Mouse (Mus musculus): ENCODE results near the gene Ahcyl1. TPM values are rescaled to one million over a fixed set of nuclear protein-coding genes. Genes with fewer than 3 reads are reported as not detected.

Ahcyl1 gene
- polyA plus RNA-seq, 1 experiment from 2014 or later: 45.8 TPM

GRCm38 (mm10) chr3:107701767-107702394 lies 5.5 kb upstream of the Ahcyl1 start:
- ATAC-seq (ENCODE audit: extremely low read depth, insufficient number of reproducible peaks, low FRiP score, low TSS enrichment): no peak
- H3K27ac ChIP-seq (replicated peaks): no peak overlapping the region
- WGBS: 69% methylated on average over 1 of the region's 1 CpGs

GRCm38 (mm10) chr3:107700625-107701024 lies 4.3 kb upstream of the Ahcyl1 start:
- Histone ChIP-seq H3K9ac (no peak overlapping the region), H3K36me3 (no peaks in the 10 kb centered on the region), H3K27ac (replicated peaks) (no peak overlapping the region), H3K27me3 (replicated peaks) (0 out of 2 replicates have a peak, but pooled peaks cover 3% of the 10 kb centered on the region), H3K4me2 (no peak overlapping the region), H3K4me3 (no peak overlapping the region), H3K9me3 (no peaks in the 10 kb centered on the region), H3K4me1 (peaks cover 19% of the 10 kb centered on the region)
- ATAC-seq (ENCODE audit: extremely low read depth, insufficient number of reproducible peaks, low FRiP score, low TSS enrichment): no peak
- WGBS: 76% methylated on average over 2 of the region's 2 CpGs

More at GRCm38 (mm10) chr3:107701767-107702394, 5.5 kb upstream of the Ahcyl1 start:
- H3K36me3 ChIP-seq: no peaks in the 10 kb centered on the region
- H3K9me3 ChIP-seq: no peaks in the 10 kb centered on the region
- H3K4me2 ChIP-seq: no peak overlapping the region
- no peak overlapping the region for H3K9ac ChIP-seq
- H3K4me3 ChIP-seq: no peak overlapping the region
- peaks cover 23% of the 10 kb centered on the region for H3K4me1 ChIP-seq
- 0 out of 2 replicates have a peak, but pooled peaks cover 3% of the 10 kb centered on the region for H3K27me3 ChIP-seq (replicated peaks)

GRCm38 (mm10) chr3:107696910-107697309 lies 550 bp upstream of the Ahcyl1 start:
- peaks cover 34% of the 10 kb centered on the region for H3K4me1 ChIP-seq
- 0 out of 2 replicates have a peak overlapping the region, but pooled peaks have one; percentile 3 for H3K4me3 ChIP-seq
- no peak for ATAC-seq (ENCODE audit: extremely low read depth, insufficient number of reproducible peaks, low FRiP score, low TSS enrichment)
- H3K36me3 ChIP-seq: no peaks in the 10 kb centered on the region
- H3K9ac ChIP-seq: peak overlapping the region; percentile 37
- H3K27ac ChIP-seq (replicated peaks): no peak overlapping the region
- 0 out of 2 replicates have a peak, but pooled peaks cover 3% of the 10 kb centered on the region for H3K27me3 ChIP-seq (replicated peaks)
- no peaks in the 10 kb centered on the region for H3K9me3 ChIP-seq
- H3K4me2 ChIP-seq: peak overlapping the region; percentile 46
- WGBS: 31% methylated on average over 3 of the region's 3 CpGs

GRCm38 (mm10) chr3:107695219-107695947 lies 977 bp downstream of the Ahcyl1 start:
- ATAC-seq (ENCODE audit: extremely low read depth, insufficient number of reproducible peaks, low FRiP score, low TSS enrichment): no peak

GRCm38 (mm10) chr3:107694256-107694900 lies 2.0 kb downstream of the Ahcyl1 start:
- Histone ChIP-seq H3K27ac (replicated peaks) (no peak overlapping the region), H3K9ac (peak overlapping the region; percentile 99), H3K9me3 (no peaks in the 10 kb centered on the region), H3K4me2 (peak overlapping the region; percentile 92), H3K27me3 (replicated peaks) (no peaks in the 10 kb centered on the region), H3K4me3 (peak overlapping the region; percentile 93), H3K36me3 (no peaks in the 10 kb centered on the region), H3K4me1 (peaks cover 58% of the 10 kb centered on the region)
- 62% methylated on average over 2 of the region's 2 CpGs for WGBS
- ATAC-seq (ENCODE audit: extremely low read depth, insufficient number of reproducible peaks, low FRiP score, low TSS enrichment): no peak

More at GRCm38 (mm10) chr3:107695219-107695947, 977 bp downstream of the Ahcyl1 start:
- Histone ChIP-seq H3K4me3 (peak overlapping the region; percentile 93), H3K4me1 (peaks cover 50% of the 10 kb centered on the region), H3K4me2 (peak overlapping the region; percentile 92), H3K36me3 (no peaks in the 10 kb centered on the region), H3K9me3 (no peaks in the 10 kb centered on the region), H3K9ac (peak overlapping the region; percentile 99), H3K27me3 (replicated peaks) (no peaks in the 10 kb centered on the region), H3K27ac (replicated peaks) (peak overlapping the region; percentile 94)
- WGBS: 7% methylated on average over 16 of the region's 16 CpGs

- H3K9ac ChIP-seq: no peak overlapping the region
- H3K9me3 ChIP-seq: no peaks in the 10 kb centered on the region
- no peak for ATAC-seq (ENCODE audit: extremely low read depth, insufficient number of reproducible peaks, low FRiP score, low TSS enrichment)
- H3K27ac ChIP-seq (replicated peaks): no peak overlapping the region
- no peak overlapping the region for H3K4me2 ChIP-seq
- H3K4me1 ChIP-seq: peaks cover 68% of the 10 kb centered on the region
- H3K36me3 ChIP-seq: no peaks in the 10 kb centered on the region
- no peaks in the 10 kb centered on the region for H3K27me3 ChIP-seq (replicated peaks)
- no peak overlapping the region for H3K4me3 ChIP-seq
- 85% methylated on average over 2 of the region's 2 CpGs for WGBS
Measured at GRCm38 (mm10) chr3:107690366-107690765, 6.0 kb downstream of the Ahcyl1 start.

GRCm38 (mm10) chr3:107689245-107689644 lies 7.1 kb downstream of the Ahcyl1 start:
- H3K4me2 ChIP-seq: no peak overlapping the region
- no peak overlapping the region for H3K4me3 ChIP-seq
- peaks cover 63% of the 10 kb centered on the region for H3K4me1 ChIP-seq
- no peak overlapping the region for H3K27ac ChIP-seq (replicated peaks)
- no peaks in the 10 kb centered on the region for H3K36me3 ChIP-seq
- no peaks in the 10 kb centered on the region for H3K27me3 ChIP-seq (replicated peaks)
- no peak for ATAC-seq (ENCODE audit: extremely low read depth, insufficient number of reproducible peaks, low FRiP score, low TSS enrichment)
- no peak overlapping the region for H3K9ac ChIP-seq
- no peaks in the 10 kb centered on the region for H3K9me3 ChIP-seq

GRCm38 (mm10) chr3:107688236-107688635 lies 8.1 kb downstream of the Ahcyl1 start:
- no peak overlapping the region for H3K4me2 ChIP-seq
- no peaks in the 10 kb centered on the region for H3K27me3 ChIP-seq (replicated peaks)
- H3K4me3 ChIP-seq: no peak overlapping the region
- 43% methylated on average over 1 of the region's 1 CpGs for WGBS
- no peak overlapping the region for H3K9ac ChIP-seq
- H3K9me3 ChIP-seq: no peaks in the 10 kb centered on the region
- H3K27ac ChIP-seq (replicated peaks): no peak overlapping the region
- peaks cover 63% of the 10 kb centered on the region for H3K4me1 ChIP-seq
- no peak for ATAC-seq (ENCODE audit: extremely low read depth, insufficient number of reproducible peaks, low FRiP score, low TSS enrichment)
- no peaks in the 10 kb centered on the region for H3K36me3 ChIP-seq

- peaks cover 66% of the 10 kb centered on the region for H3K4me1 ChIP-seq
- H3K9ac ChIP-seq: no peak overlapping the region
- no peak overlapping the region for H3K4me3 ChIP-seq
- H3K4me2 ChIP-seq: no peak overlapping the region
- H3K27ac ChIP-seq (replicated peaks): no peak overlapping the region
- no peak for ATAC-seq (ENCODE audit: extremely low read depth, insufficient number of reproducible peaks, low FRiP score, low TSS enrichment)
- 90% methylated on average over 3 of the region's 3 CpGs for WGBS
- no peaks in the 10 kb centered on the region for H3K27me3 ChIP-seq (replicated peaks)
- H3K36me3 ChIP-seq: no peaks in the 10 kb centered on the region
- no peaks in the 10 kb centered on the region for H3K9me3 ChIP-seq
Measured at GRCm38 (mm10) chr3:107686276-107686977, 9.9 kb downstream of the Ahcyl1 start.

GRCm38 (mm10) chr3:107685652-107686051 lies 10.7 kb downstream of the Ahcyl1 start:
- ATAC-seq (ENCODE audit: extremely low read depth, insufficient number of reproducible peaks, low FRiP score, low TSS enrichment): no peak
- peaks cover 66% of the 10 kb centered on the region for H3K4me1 ChIP-seq
- 73% methylated on average over 2 of the region's 2 CpGs for WGBS

GRCm38 (mm10) chr3:107683587-107683986 lies 12.8 kb downstream of the Ahcyl1 start:
- Histone ChIP-seq H3K9me3 (no peaks in the 10 kb centered on the region), H3K27ac (replicated peaks) (no peak overlapping the region), H3K27me3 (replicated peaks) (no peaks in the 10 kb centered on the region), H3K4me3 (no peak overlapping the region), H3K4me1 (peaks cover 61% of the 10 kb centered on the region), H3K4me2 (no peak overlapping the region), H3K36me3 (no peaks in the 10 kb centered on the region), H3K9ac (no peak overlapping the region)
- ATAC-seq (ENCODE audit: extremely low read depth, insufficient number of reproducible peaks, low FRiP score, low TSS enrichment): no peak
- WGBS: 81% methylated on average over 1 of the region's 1 CpGs

More at GRCm38 (mm10) chr3:107685652-107686051, 10.7 kb downstream of the Ahcyl1 start:
- no peak overlapping the region for H3K9ac ChIP-seq
- no peaks in the 10 kb centered on the region for H3K36me3 ChIP-seq
- H3K4me2 ChIP-seq: no peak overlapping the region
- H3K9me3 ChIP-seq: no peaks in the 10 kb centered on the region
- no peaks in the 10 kb centered on the region for H3K27me3 ChIP-seq (replicated peaks)
- no peak overlapping the region for H3K4me3 ChIP-seq
- H3K27ac ChIP-seq (replicated peaks): no peak overlapping the region

All from heart, embryonic 13.5 days (tissue).